Mouse (Mus musculus): ENCODE data around the gene Prom1. TPM values are rescaled to one million over a fixed set of nuclear protein-coding genes. Genes with fewer than 3 reads are reported as not detected.

Gene Prom1
- polyA plus RNA-seq, 1 experiment = 18.4 TPM

- Histone ChIP-seq H3K27ac (ENCODE audit: insufficient read depth, low read length) (peak overlapping the region; percentile 53; the same call in 1 of the 2 replicates), H3K4me1 (ENCODE audit: control insufficient read depth, insufficient read depth, low read length) (peaks cover 2% of the 10 kb centered on the region; the same call in 1 of the 2 replicates), H3K4me3 (ENCODE audit: insufficient read depth, low read length) (no peak overlapping the region)
- TF ChIP-seq POLR2A (IDR thresholded peaks at IDR 0.05; ENCODE audit: extremely low read depth, insufficient read depth, low read length) (no peak), CTCF (IDR thresholded peaks at IDR 0.05; ENCODE audit: extremely low read depth, insufficient read depth, low read length) (no peak)
Observed at GRCm38 (mm10) chr5:44087034-44087433, 14.8 kb downstream of the Prom1 start.

GRCm38 (mm10) chr5:44085871-44086270 lies 16.0 kb downstream of the Prom1 start:
- Histone ChIP-seq H3K27ac (ENCODE audit: insufficient read depth, low read length) (no peak overlapping the region), H3K4me3 (ENCODE audit: insufficient read depth, low read length) (no peak overlapping the region), H3K4me1 (ENCODE audit: control insufficient read depth, insufficient read depth, low read length) (peaks cover 2% of the 10 kb centered on the region; the same call in 1 of the 2 replicates)
- no peak for TF ChIP-seq POLR2A (IDR thresholded peaks at IDR 0.05; ENCODE audit: extremely low read depth, insufficient read depth, low read length)
- TF ChIP-seq CTCF (IDR thresholded peaks at IDR 0.05; ENCODE audit: extremely low read depth, insufficient read depth, low read length) = no peak

- Histone ChIP-seq H3K27ac (ENCODE audit: insufficient read depth, low read length) (no peak overlapping the region), H3K4me1 (ENCODE audit: control insufficient read depth, insufficient read depth, low read length) (no peaks in the 10 kb centered on the region), H3K4me3 (ENCODE audit: insufficient read depth, low read length) (no peak overlapping the region)
- TF ChIP-seq CTCF (IDR thresholded peaks at IDR 0.05; ENCODE audit: extremely low read depth, insufficient read depth, low read length) (no peak), POLR2A (IDR thresholded peaks at IDR 0.05; ENCODE audit: extremely low read depth, insufficient read depth, low read length) (no peak)
Observed at GRCm38 (mm10) chr5:44081108-44081507, 20.7 kb downstream of the Prom1 start.

GRCm38 (mm10) chr5:44080276-44081054 lies 21.4 kb downstream of the Prom1 start:
- TF ChIP-seq CTCF (IDR thresholded peaks at IDR 0.05; ENCODE audit: extremely low read depth, insufficient read depth, low read length) = no peak
- TF ChIP-seq POLR2A (IDR thresholded peaks at IDR 0.05; ENCODE audit: extremely low read depth, insufficient read depth, low read length) = no peak
- H3K27ac ChIP-seq (ENCODE audit: insufficient read depth, low read length) = peak overlapping the region; percentile 29; the same call in 1 of the 2 replicates
- H3K4me3 ChIP-seq (ENCODE audit: insufficient read depth, low read length) = no peak overlapping the region
- no peaks in the 10 kb centered on the region for H3K4me1 ChIP-seq (ENCODE audit: control insufficient read depth, insufficient read depth, low read length)

- TF ChIP-seq CTCF (IDR thresholded peaks at IDR 0.05; ENCODE audit: extremely low read depth, insufficient read depth, low read length) = no peak
- TF ChIP-seq POLR2A (IDR thresholded peaks at IDR 0.05; ENCODE audit: extremely low read depth, insufficient read depth, low read length) = no peak
Observed at GRCm38 (mm10) chr5:44075432-44075831, 26.4 kb downstream of the Prom1 start.

GRCm38 (mm10) chr5:44073634-44074033 lies 28.2 kb downstream of the Prom1 start:
- TF ChIP-seq CTCF (IDR thresholded peaks at IDR 0.05; ENCODE audit: extremely low read depth, insufficient read depth, low read length) = no peak
- no peak for TF ChIP-seq POLR2A (IDR thresholded peaks at IDR 0.05; ENCODE audit: extremely low read depth, insufficient read depth, low read length)
- H3K27ac ChIP-seq (ENCODE audit: insufficient read depth, low read length) = no peak overlapping the region
- H3K4me1 ChIP-seq (ENCODE audit: control insufficient read depth, insufficient read depth, low read length) = no peaks in the 10 kb centered on the region
- no peak overlapping the region for H3K4me3 ChIP-seq (ENCODE audit: insufficient read depth, low read length)

More at GRCm38 (mm10) chr5:44075432-44075831, 26.4 kb downstream of the Prom1 start:
- Histone ChIP-seq H3K27ac (ENCODE audit: insufficient read depth, low read length) (no peak overlapping the region), H3K4me1 (ENCODE audit: control insufficient read depth, insufficient read depth, low read length) (no peaks in the 10 kb centered on the region), H3K4me3 (ENCODE audit: insufficient read depth, low read length) (no peak overlapping the region)

- no peak for TF ChIP-seq CTCF (IDR thresholded peaks at IDR 0.05; ENCODE audit: extremely low read depth, insufficient read depth, low read length)
- TF ChIP-seq POLR2A (IDR thresholded peaks at IDR 0.05; ENCODE audit: extremely low read depth, insufficient read depth, low read length) = no peak
- no peak overlapping the region for H3K27ac ChIP-seq (ENCODE audit: insufficient read depth, low read length)
- H3K4me3 ChIP-seq (ENCODE audit: insufficient read depth, low read length) = no peak overlapping the region
- no peaks in the 10 kb centered on the region for H3K4me1 ChIP-seq (ENCODE audit: control insufficient read depth, insufficient read depth, low read length)
Observed at GRCm38 (mm10) chr5:44070529-44071133, 31.2 kb downstream of the Prom1 start.

GRCm38 (mm10) chr5:44058258-44058657 lies 43.6 kb downstream of the Prom1 start:
- TF ChIP-seq CTCF (IDR thresholded peaks at IDR 0.05; ENCODE audit: extremely low read depth, insufficient read depth, low read length) (no peak), POLR2A (IDR thresholded peaks at IDR 0.05; ENCODE audit: extremely low read depth, insufficient read depth, low read length) (no peak)
- no peaks in the 10 kb centered on the region for H3K4me1 ChIP-seq (ENCODE audit: control insufficient read depth, insufficient read depth, low read length)
- H3K27ac ChIP-seq (ENCODE audit: insufficient read depth, low read length) = no peak overlapping the region
- H3K4me3 ChIP-seq (ENCODE audit: insufficient read depth, low read length) = no peak overlapping the region

- no peaks in the 10 kb centered on the region for H3K4me1 ChIP-seq (ENCODE audit: control insufficient read depth, insufficient read depth, low read length)
- TF ChIP-seq CTCF (IDR thresholded peaks at IDR 0.05; ENCODE audit: extremely low read depth, insufficient read depth, low read length) = no peak
- TF ChIP-seq POLR2A (IDR thresholded peaks at IDR 0.05; ENCODE audit: extremely low read depth, insufficient read depth, low read length) = no peak
Observed at GRCm38 (mm10) chr5:44050213-44050612, 51.6 kb downstream of the Prom1 start.

More at GRCm38 (mm10) chr5:44050213-44050612, 51.6 kb downstream of the Prom1 start:
- Histone ChIP-seq H3K27ac (ENCODE audit: insufficient read depth, low read length) (no peak overlapping the region), H3K4me3 (ENCODE audit: insufficient read depth, low read length) (no peak overlapping the region)

Measured in cortical plate, adult 2 months (tissue).